Mouse (Mus musculus) adrenal gland, postnatal 10 days (tissue): ENCODE results near the gene Gm13695. TPM values are rescaled to one million over a fixed set of nuclear protein-coding genes. Genes with fewer than 3 reads are reported as not detected.
"Not testable (repeated sequence)": the region's sequence is repeated elsewhere in the genome, so short reads cannot be mapped to it uniquely, and the experiment has no call there.

ENCODE experiments used
- DNase-seq: peaks from one replicate; pipeline ENCODE4 v3.0.0; 2021; ENCODE audit warnings: mixed read lengths
- long read RNA-seq, 2 experiments: library from polyadenylated mRNA; stranded (forward); transcript quantifications; one replicate each; pipeline ENCODE4 v2.0.0; 2021
- total RNA-seq, 2 experiments: library from RNA; stranded (reverse); gene quantifications; 2 replicates each; pipeline ENCODE4 v1.2.3; 2021

The Gm13695 gene
- not detected for total RNA-seq
- long read RNA-seq, experiment 1 = 0 reads
- long read RNA-seq, experiment 2 = 0 reads

- not testable (repeated sequence) for DNase-seq
Measured at GRCm38 (mm10) chr2:83967013-83967412, at the start of gene Gm13695. Gene Gm13695 (plus strand): TSS chr2:83967313.

DNA sequence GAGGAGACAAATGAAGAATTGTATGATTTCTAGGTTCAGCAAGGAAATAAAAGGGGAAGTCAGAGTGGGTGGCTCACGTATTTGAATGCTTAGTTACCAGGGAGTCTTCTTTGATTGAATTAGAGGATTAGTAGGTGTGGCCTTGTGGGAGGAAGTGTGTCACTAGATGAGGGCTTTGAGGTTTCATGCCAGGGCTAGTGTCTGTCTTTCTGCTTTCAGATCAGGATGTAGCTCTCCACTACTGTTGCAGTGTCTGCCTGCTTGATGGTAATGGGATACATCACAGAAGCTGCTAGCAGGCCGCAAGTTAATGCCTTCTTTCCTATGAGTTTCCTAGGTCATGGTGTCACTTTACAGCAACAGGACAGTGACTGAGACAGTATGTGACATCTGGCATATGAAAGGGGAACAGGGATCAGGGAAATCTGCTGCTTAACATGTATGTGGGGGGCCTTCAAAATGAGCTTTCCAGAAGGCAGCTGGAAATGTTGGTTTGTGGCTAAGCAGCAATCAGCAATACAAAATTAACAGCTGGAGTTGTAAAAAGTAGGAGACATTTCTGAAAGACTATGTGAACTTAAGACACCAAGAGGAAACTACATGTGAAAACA lies 37.5 kb upstream of the Gm13695 start:
- DNase-seq = no peak

- DNase-seq = peak; percentile 26
Measured at GRCm38 (mm10) chr2:83940931-83941361, 26.2 kb upstream of the Gm13695 start, which contains the start of gene Zswim2. Gene Zswim2 (minus strand): TSS chr2:83941228.

GRCm38 (mm10) chr2:83941378-83941777 lies 25.7 kb upstream of the Gm13695 start:
- no peak for DNase-seq

DNA sequence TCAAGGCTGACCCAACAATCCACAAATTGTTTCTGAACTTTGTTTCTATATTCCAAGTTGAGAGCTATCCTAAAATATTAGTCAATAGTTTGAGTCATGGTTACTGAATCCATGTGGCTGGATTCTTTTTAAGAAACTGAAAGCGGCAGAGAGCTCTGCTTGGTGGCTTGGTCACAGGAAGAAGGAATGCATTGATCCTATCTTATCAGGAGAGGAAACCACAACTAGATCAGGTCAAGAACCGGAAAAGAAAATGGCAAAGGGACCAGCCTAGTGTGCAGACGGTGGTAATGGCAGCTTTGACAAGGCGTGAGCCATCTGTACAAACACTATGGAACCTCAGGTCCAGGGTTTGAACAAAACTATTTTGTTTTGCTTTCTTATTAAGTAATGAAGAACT lies 25.3 kb upstream of the Gm13695 start:
- no peak for DNase-seq

DNA sequence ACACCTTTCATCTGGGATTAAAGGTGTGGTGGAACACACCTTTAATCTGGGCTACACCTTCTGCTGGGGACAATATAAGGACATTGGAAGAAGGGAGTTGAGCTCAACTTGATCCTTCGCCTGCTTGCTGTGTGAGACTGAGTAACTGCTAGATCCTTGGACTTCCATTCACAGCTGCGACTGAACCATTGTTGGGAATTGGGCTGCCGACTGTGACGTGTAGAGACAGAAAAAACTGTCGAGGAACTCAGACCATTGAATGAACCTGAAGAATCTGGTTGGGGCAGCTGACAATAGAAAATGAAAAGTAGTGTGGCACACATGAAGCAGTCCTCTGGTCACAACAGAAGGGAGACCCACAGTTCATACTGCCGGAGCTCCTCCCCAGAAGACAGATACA lies 11.7 kb upstream of the Gm13695 start, which contains the start of gene Gm13698:
Gene Gm13698, plus strand, starts transcription at position 301 of the 400 bp plus-strand sequence.
- not testable (repeated sequence) for DNase-seq

DNA sequence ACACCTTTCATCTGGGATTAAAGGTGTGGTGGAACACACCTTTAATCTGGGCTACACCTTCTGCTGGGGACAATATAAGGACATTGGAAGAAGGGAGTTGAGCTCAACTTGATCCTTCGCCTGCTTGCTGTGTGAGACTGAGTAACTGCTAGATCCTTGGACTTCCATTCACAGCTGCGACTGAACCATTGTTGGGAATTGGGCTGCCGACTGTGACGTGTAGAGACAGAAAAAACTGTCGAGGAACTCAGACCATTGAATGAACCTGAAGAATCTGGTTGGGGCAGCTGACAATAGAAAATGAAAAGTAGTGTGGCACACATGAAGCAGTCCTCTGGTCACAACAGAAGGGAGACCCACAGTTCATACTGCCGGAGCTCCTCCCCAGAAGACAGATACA lies 5.9 kb upstream of the Gm13695 start, which contains the start of gene Gm13693:
Gene Gm13693, plus strand, starts transcription at position 301 of the 400 bp plus-strand sequence.
- DNase-seq = not testable (repeated sequence)

DNA sequence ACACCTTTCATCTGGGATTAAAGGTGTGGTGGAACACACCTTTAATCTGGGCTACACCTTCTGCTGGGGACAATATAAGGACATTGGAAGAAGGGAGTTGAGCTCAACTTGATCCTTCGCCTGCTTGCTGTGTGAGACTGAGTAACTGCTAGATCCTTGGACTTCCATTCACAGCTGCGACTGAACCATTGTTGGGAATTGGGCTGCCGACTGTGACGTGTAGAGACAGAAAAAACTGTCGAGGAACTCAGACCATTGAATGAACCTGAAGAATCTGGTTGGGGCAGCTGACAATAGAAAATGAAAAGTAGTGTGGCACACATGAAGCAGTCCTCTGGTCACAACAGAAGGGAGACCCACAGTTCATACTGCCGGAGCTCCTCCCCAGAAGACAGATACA lies 5.7 kb downstream of the Gm13695 start, which contains the start of gene Gm13696:
Gene Gm13696, plus strand, starts transcription at position 301 of the 400 bp plus-strand sequence.
- DNase-seq = not testable (repeated sequence)

- DNase-seq = not testable (repeated sequence)
Measured at GRCm38 (mm10) chr2:83978633-83979032, 11.5 kb downstream of the Gm13695 start, which contains the start of gene Gm13694. Gene Gm13694 (plus strand): TSS chr2:83978933.

GRCm38 (mm10) chr2:83984443-83984842 lies 17.3 kb downstream of the Gm13695 start, which contains the start of gene Gm13697:
Gene Gm13697 (plus strand): TSS chr2:83984743.
- DNase-seq = not testable (repeated sequence)

GRCm38 (mm10) chr2:83990253-83990652 lies 23.1 kb downstream of the Gm13695 start, which contains the start of gene Gm13691:
Gene Gm13691 (plus strand): TSS chr2:83990553.
- not testable (repeated sequence) for DNase-seq

DNA sequence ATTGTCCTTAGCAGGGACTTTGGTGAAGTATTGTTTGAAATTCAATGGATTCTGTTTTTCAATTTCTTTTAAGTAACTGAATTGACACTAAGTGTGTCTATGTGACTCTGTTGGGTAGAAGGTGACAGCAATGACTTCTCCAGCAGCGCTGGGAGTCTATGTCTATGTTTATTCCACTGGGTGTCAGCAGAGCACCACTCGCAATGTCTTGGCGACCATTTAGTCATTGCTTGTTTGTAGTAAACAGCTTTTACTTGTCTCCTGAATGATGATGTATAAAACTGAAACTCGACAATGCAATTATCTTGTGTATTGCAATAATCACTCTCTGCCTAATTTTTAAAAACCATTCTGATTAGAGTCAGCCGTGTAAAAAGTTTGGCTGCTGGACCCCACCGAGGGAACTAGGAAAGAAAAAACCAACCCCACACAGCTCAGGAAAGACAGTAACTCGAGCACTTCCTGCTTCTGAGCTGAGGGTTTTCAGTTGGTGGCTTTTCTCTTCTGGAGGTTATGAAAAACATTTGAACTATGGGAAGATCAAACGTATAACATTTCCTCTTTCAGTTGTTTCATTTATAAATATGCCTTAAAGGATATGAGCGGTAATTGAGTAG lies 26.6 kb downstream of the Gm13695 start:
- not testable (repeated sequence) for DNase-seq

DNA sequence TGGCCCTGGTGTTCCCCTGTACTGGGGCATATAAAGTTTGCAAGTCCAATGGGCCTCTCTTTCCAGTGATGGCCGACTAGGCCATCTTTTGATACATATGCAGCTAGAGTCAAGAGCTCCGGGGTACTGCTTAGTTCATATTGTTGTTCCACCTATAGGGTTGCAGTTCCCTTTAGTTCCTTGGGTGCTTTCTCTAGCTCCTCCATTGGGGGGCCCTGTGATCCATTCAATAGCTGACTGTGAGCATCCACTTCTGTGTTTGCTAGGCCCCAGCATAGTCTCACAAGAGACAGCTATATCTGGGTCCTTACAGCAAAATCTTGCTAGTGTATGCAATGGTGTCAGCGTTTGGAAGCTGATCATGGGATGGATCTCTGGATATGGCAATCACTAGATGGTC lies 27.4 kb downstream of the Gm13695 start:
- DNase-seq = not testable (repeated sequence)

DNA sequence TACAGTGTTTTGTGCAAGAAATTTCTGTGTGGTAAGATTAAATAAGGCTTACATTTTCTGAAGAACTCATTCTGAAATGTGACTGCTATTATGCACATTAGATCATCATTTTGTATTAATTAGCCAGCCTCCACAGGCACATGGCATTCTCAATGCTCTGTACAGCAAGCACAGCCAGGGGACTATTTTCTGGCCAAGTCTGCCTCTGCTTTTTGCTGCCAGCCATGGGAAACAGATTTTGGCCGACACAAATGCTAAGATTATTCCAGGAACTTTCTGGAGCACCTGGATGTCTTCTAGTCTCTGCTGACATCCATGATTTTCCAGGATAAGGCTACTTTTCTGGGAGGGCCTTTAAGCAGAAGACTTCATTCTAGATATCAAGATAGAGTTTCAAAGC lies 41.8 kb downstream of the Gm13695 start:
- DNase-seq = no peak

GRCm38 (mm10) chr2:84009818-84010217 lies 42.7 kb downstream of the Gm13695 start:
- DNase-seq = no peak

- DNase-seq = no peak
Measured at GRCm38 (mm10) chr2:84014572-84014971, 47.5 kb downstream of the Gm13695 start.

- DNase-seq = not testable (repeated sequence)
Measured at GRCm38 (mm10) chr2:84016291-84016690, 49.2 kb downstream of the Gm13695 start.

DNA sequence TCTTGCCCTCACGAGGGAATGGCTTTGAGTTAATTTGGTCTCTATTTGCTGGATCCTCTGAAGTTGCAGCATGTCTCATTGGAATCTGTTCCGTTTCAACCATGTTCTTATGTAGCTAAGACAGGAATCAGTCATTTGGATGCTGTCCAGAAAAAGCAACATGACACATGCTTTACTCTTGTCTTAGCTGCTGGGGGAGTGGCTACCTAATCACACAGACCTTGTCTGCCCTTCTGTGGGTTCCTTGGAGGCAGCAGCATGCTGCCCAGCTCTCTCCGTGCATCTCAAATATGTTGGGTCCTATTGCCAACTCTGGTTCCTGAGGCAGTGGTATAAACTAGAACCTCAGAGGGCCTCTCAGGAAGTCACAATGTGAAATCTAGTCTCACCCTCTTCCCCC lies 51.2 kb downstream of the Gm13695 start:
- no peak for DNase-seq

Other genes starting within 250 kb of the Gm13695 start
- 10 to 100 TPM; 72.8 to 77.2 TPM for gene Itgav, start 242.9 kb upstream of the Gm13695 start, total RNA-seq
- 1 to 10 TPM; 4.0 to 5.8 TPM for gene Fam171b, start 154.7 kb upstream of the Gm13695 start, total RNA-seq
- not detected for gene Zswim2, start 26.1 kb upstream of the Gm13695 start, total RNA-seq
- 1 to 10 TPM; 1.4 to 1.7 TPM for gene Gm13698, start 11.6 kb upstream of the Gm13695 start, total RNA-seq
- gene Gm13693, start 5.8 kb upstream of the Gm13695 start, total RNA-seq = 1 to 10 TPM; 1.4 to 1.7 TPM
- 1 to 10 TPM; 1.4 to 1.7 TPM for gene Gm13696, start 5.8 kb downstream of the Gm13695 start, total RNA-seq
- gene Gm13694, start 11.6 kb downstream of the Gm13695 start, total RNA-seq = 1 to 10 TPM; 1.4 to 1.7 TPM
- 1 to 10 TPM; 1.4 to 1.7 TPM for gene Gm13697, start 17.4 kb downstream of the Gm13695 start, total RNA-seq
- gene Gm13691, start 23.2 kb downstream of the Gm13695 start, total RNA-seq = 1 to 10 TPM; 1.4 to 1.7 TPM